Mouse (Mus musculus) heart, adult 2 months (tissue): Measurements from ENCODE around the gene Ivns1abp.

ENCODE experiments used
- CTCF ChIP-seq: fragments of 200-600 bp; IDR thresholded peaks from 2 replicates; pipeline ENCODE4 v1.8.1; 2022; ENCODE audit warnings: antibody characterized with exemption, mild to moderate bottlenecking, moderate library complexity
- EP300 ChIP-seq: fragments of 200-500 bp; IDR thresholded peaks from 2 replicates; pipeline ENCODE4 v1.6.1; 2011; ENCODE audit warnings: low read depth, low read length, control low read depth; ENCODE audit not compliant: insufficient read depth
- POLR2A ChIP-seq: fragments of 200-500 bp; IDR thresholded peaks from 2 replicates; pipeline ENCODE4 v1.6.1; 2011; ENCODE audit warnings: mild to moderate bottlenecking, low read depth, low read length, control low read depth; ENCODE audit not compliant: insufficient read depth

DNA sequence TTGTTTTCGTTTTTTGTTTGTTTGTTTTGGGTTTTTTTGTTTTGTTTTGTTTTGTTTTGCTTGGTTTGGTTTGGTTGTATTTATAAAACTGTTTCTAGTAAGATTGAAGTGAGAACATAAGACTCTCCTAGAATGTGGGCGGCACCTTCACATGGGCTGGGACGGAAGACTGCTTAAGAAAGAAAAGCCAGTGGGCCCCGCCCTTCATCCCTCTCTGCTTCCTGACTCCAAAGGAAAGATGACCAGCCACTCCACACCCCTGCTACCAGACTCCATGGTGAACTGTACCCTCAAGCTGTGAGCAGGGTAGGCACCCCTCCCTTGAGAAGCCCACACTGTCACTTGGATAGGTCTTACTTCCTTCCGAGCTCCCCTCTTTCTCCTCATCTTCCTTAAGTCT, 33.8 kb upstream of the Ivns1abp start:
- TF ChIP-seq CTCF (no peak), EP300 (no peak), POLR2A (no peak)
